Mouse (Mus musculus) central nervous system, embryonic 18 days (tissue): ENCODE results near the gene Dnah7c. TPM values are rescaled to one million over a fixed set of nuclear protein-coding genes. Genes with fewer than 3 reads are reported as not detected.

Experiments used
- polyA plus RNA-seq: library from polyadenylated mRNA; depleted of rRNA; stranded (reverse); fragments of >200 nt; gene quantifications from 2 replicates; pipeline ENCODE4 v1.2.3, GENCODE M21; 2012; rRNA removed

The Dnah7c gene
- 0.40 and 0.51 TPM in 2 replicates for polyA plus RNA-seq

GRCm38 (mm10) chr1:46425137-46425925, at the start of gene Dnah7c:
Gene Dnah7c, plus strand, starts transcription at chr1:46425592.

